Mouse (Mus musculus) adipose tissue, adult 10 weeks (tissue): ENCODE data around the gene Tgfbr1. TPM values are rescaled to one million over a fixed set of nuclear protein-coding genes. Genes with fewer than 3 reads are reported as not detected.

Experiments used
- polyA plus RNA-seq: library from polyadenylated mRNA; stranded (reverse); fragments of 350-450 nt; fragmentation: Illumina TruSeq; extraction: RNeasy Lipid Tissue Mini Kit (QIAGEN cat#74804); gene quantifications from one replicate; pipeline ENCODE4 v1.2.3, GENCODE M21; 2014; ENCODE audit warnings: low read depth, low replicate concordance

Gene Tgfbr1
- polyA plus RNA-seq = 28.6 TPM

DNA sequence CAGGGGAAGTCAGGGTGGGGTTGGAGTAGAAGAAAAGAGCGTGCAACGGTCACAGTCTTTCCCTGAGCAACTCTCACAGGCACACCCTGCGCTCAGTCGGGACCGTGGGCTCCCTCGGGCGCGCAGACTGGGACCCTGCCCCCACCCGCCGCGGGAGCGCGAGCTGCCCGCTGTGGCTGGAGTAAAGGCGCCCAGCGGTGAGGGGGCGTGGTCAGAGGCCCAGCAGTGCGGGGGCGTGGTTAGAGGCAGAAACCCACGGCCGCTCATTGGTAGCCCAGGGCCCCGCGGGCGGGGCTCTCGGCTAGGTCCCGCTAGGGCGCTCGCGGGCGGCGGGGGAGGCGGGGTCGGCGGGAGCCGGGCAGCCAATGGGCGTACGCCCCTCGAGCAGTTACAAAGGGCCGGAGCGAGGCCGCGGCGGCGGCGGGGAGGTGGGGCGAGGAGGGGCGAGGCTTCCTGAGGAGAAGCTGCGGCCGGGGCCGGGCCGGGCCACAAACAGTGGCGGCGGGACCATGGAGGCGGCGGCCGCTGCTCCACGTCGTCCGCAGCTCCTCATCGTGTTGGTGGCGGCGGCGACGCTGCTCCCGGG, at the start of gene Tgfbr1:
Tgfbr1 (plus strand) TSS at position 420 of the 586 bp plus-strand sequence.

Other genes starting within 250 kb of the Tgfbr1 start
- gene Col15a1, start 145.1 kb upstream of the Tgfbr1 start, polyA plus RNA-seq = 89.9 TPM
- gene Alg2, start 121.1 kb downstream of the Tgfbr1 start, polyA plus RNA-seq = 28.4 TPM
- 291 TPM for gene Sec61b, start 121.4 kb downstream of the Tgfbr1 start, polyA plus RNA-seq